In the genomic region with DNA sequence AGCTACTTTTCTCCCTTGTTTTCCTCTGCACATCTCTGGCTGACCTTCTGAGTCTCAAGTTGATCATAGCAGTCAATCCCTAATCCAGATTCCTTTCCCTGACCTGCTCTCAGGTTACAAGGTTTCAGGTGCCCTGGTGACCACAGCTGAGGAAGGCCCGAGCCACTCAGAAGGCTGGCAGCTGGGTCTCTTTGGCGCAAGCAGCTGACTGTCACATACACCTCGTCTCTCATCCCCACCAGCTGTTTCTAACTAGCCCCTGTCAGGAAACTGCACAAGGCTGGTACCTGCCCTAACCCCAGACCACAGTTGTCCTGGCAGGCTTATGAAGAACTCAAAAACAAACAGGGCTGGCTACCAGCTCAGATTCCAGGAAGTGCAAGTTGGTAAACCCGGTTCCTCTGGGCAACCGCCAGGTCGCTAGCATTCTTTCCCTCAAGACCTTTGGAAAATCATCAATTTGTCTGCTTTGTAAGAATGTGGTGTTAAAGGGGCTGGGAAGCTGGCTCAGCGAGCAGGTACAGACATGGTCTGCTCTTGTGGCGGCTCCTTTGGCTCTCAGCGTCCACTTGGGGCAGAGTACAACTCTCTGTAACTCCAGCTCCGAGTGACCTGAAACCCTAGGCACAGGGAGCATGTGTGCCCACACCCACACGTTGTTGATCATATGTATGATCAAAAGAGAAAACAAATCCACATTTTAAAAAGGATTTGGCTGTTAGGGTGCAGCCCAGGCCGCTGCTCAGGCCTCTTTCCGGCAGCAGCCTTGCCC, we compare ENCODE assay signal across 15 mouse cellular contexts. TPM values are rescaled to one million over a fixed set of nuclear protein-coding genes. Genes with fewer than 3 reads are reported as not detected.
DNase-seq lines count a peak whose midpoint lies in the region; ATAC-seq and TF ChIP-seq lines count a peak whose summit lies in the region.
"Had no signal": no experiment of that assay in that cellular context is flagged by ENCODE, and none has a peak within 500 bp of the region (broad histone marks: within the 10 kb centered on the region; RNA-seq: fewer than 3 reads in every experiment).

No protein-coding gene starts in this region.

- no peak for TF ChIP-seq EP300 in lung, postnatal 0 days (IDR thresholded peaks at IDR 0.05)

- H3K4me2 ChIP-seq in liver, embryonic 16.5 days (ENCODE audit: low read depth, low read length), result no peak overlapping the region
- H3K4me2 ChIP-seq in liver, embryonic 11.5 days, result no peak overlapping the region
- H3K4me2 ChIP-seq in lung, postnatal 0 days (replicated peaks; ENCODE audit: low read depth, low read length), result no peak overlapping the region
- H3K4me2 ChIP-seq: embryonic facial prominence, embryonic 13.5 days; limb, embryonic 15.5 days had no signal

- no peak for DNase-seq in liver, embryonic 11.5 days (ENCODE audit: low spot score)
- DNase-seq in Muller cell, postnatal 12 days (ENCODE audit: inconsistent ontology term), result peak; percentile 77
- DNase-seq in gastrocnemius, postnatal 25 days, result peak; percentile 78
- no peak for DNase-seq in lung, postnatal 0 days (ENCODE audit: low spot score)
- no peak for DNase-seq in adrenal gland, adult (ENCODE audit: inconsistent age in 2 of 2, low spot score in 1 of 2)
- no peak for DNase-seq in heart, adult 8-10 months (ENCODE audit: low spot score)
- DNase-seq in frontal cortex, adult 2 months (ENCODE audit: extremely low spot score in 1 of 2, low spot score in 1 of 2), result no peak
- DNase-seq: adrenal gland, postnatal 25 days; cerebellum, postnatal 25 days; forebrain, postnatal 0 days; layer of hippocampus, postnatal 36 days had no signal

- no peaks in the 10 kb centered on the region for H3K27me3 ChIP-seq in liver, embryonic 16.5 days (ENCODE audit: control insufficient read depth, insufficient read depth, low read depth, low read length)
- no peaks in the 10 kb centered on the region for H3K27me3 ChIP-seq in liver, embryonic 11.5 days (replicated peaks; ENCODE audit: control insufficient read depth, insufficient read depth, low read length)
- no peaks in the 10 kb centered on the region for H3K27me3 ChIP-seq in lung, postnatal 0 days (replicated peaks; ENCODE audit: insufficient read depth, low read length)
- H3K27me3 ChIP-seq: embryonic facial prominence, embryonic 13.5 days; limb, embryonic 15.5 days had no signal

- peaks cover 6% of the 10 kb centered on the region for H3K4me1 ChIP-seq in liver, embryonic 16.5 days (ENCODE audit: control insufficient read depth, low read depth, low read length)
- H3K4me1 ChIP-seq in liver, embryonic 11.5 days (replicated peaks; ENCODE audit: control insufficient read depth, insufficient read depth, low read length), result no peaks in the 10 kb centered on the region
- H3K4me1 ChIP-seq in lung, postnatal 0 days (ENCODE audit: insufficient read depth, low read depth, low read length), result peaks cover 3% of the 10 kb centered on the region; the same call in 1 of the 2 replicates

- H3K36me3 ChIP-seq in liver, embryonic 16.5 days (ENCODE audit: control insufficient read depth, insufficient read depth), result no peaks in the 10 kb centered on the region
- no peaks in the 10 kb centered on the region for H3K36me3 ChIP-seq in liver, embryonic 11.5 days (ENCODE audit: control insufficient read depth, insufficient read depth, low read length)
- H3K36me3 ChIP-seq in lung, postnatal 0 days (ENCODE audit: insufficient read depth, low read length), result no peaks in the 10 kb centered on the region
- H3K36me3 ChIP-seq: embryonic facial prominence, embryonic 13.5 days; hindbrain, embryonic 10.5 days; limb, embryonic 15.5 days had no signal

- no peaks in the 10 kb centered on the region for H3K9me3 ChIP-seq in liver, embryonic 16.5 days (replicated peaks; ENCODE audit: control insufficient read depth, low read length)
- H3K9me3 ChIP-seq in liver, embryonic 11.5 days (ENCODE audit: control insufficient read depth, low read length), result 0 out of 2 replicates have a peak, but pooled peaks cover 2% of the 10 kb centered on the region
- no peaks in the 10 kb centered on the region for H3K9me3 ChIP-seq in lung, postnatal 0 days (ENCODE audit: low read length)
- H3K9me3 ChIP-seq: embryonic facial prominence, embryonic 13.5 days; hindbrain, embryonic 10.5 days; limb, embryonic 15.5 days had no signal

- H3K9ac ChIP-seq in liver, embryonic 16.5 days (ENCODE audit: low read depth, low read length), result no peak overlapping the region
- no peak overlapping the region for H3K9ac ChIP-seq in liver, embryonic 11.5 days (ENCODE audit: low read depth, low read length)
- no peak overlapping the region for H3K9ac ChIP-seq in lung, postnatal 0 days (replicated peaks; ENCODE audit: low read depth)
- H3K9ac ChIP-seq: embryonic facial prominence, embryonic 13.5 days; forebrain, postnatal 0 days had no signal

- no peak overlapping the region for H3K27ac ChIP-seq in liver, embryonic 16.5 days (ENCODE audit: low read length)
- no peak overlapping the region for H3K27ac ChIP-seq in liver, embryonic 11.5 days (ENCODE audit: low read depth, low read length)
- H3K27ac ChIP-seq in lung, postnatal 0 days (ENCODE audit: low read length), result peak overlapping the region; percentile 43; the same call in 1 of the 2 replicates
- H3K27ac ChIP-seq: embryonic facial prominence, embryonic 13.5 days; hindbrain, embryonic 10.5 days; limb, embryonic 15.5 days had no signal

- no peak overlapping the region for H3K4me3 ChIP-seq in liver, embryonic 16.5 days (ENCODE audit: low read depth, low read length)
- H3K4me3 ChIP-seq in liver, embryonic 11.5 days (ENCODE audit: low read depth, low read length), result no peak overlapping the region
- no peak overlapping the region for H3K4me3 ChIP-seq in lung, postnatal 0 days (ENCODE audit: low read depth, low read length)
- H3K4me3 ChIP-seq: embryonic facial prominence, embryonic 13.5 days; hindbrain, embryonic 10.5 days; limb, embryonic 15.5 days had no signal

- 56% methylated on average over 13 of the region's 13 CpGs for WGBS in liver, embryonic 16.5 days (ENCODE audit: insufficient replicate concordance)
- WGBS in liver, embryonic 11.5 days, result 57% methylated on average over 13 of the region's 13 CpGs
- WGBS in lung, postnatal 0 days, result 33% methylated on average over 13 of the region's 13 CpGs

- 0 out of 2 replicates have a peak, but pooled peaks have one; percentile 12 for TF ChIP-seq CTCF in lung, postnatal 0 days (IDR thresholded peaks at IDR 0.05)

- ATAC-seq in liver, embryonic 16.5 days (ENCODE audit: low read depth), result peak; percentile 41; the same call in 1 of the 2 replicates
- no peak for ATAC-seq in liver, embryonic 11.5 days (replicated peaks; ENCODE audit: low FRiP score)
- no peak for ATAC-seq in lung, postnatal 0 days
- ATAC-seq: forebrain, postnatal 0 days had no signal

RNA-seq across cellular contexts. Expression of a gene that starts 43.8 kb away (rescaled TPM):
- polyA plus RNA-seq in liver, embryonic 16.5 days (2015; fragmentation: Nextera tagmentation; extraction: Ambion mirVana), result 73.4 and 77.2 TPM in 2 replicates
- polyA plus RNA-seq in liver, embryonic 11.5 days (2014; fragmentation: Nextera tagmentation; extraction: Ambion mirVana), result 110 and 122 TPM in 2 replicates
- 100 to 1,000 TPM; 372 to 421 TPM for total RNA-seq in gastrocnemius, postnatal 25 days (2021)
- 121 and 125 TPM in 2 replicates for polyA plus RNA-seq in lung, postnatal 0 days (2015; fragmentation: Nextera tagmentation; extraction: Ambion mirVana)
- 100 to 1,000 TPM; 149 to 178 (median 154) TPM for total RNA-seq in heart, adult 8-10 months (2022)
- polyA plus RNA-seq in frontal cortex, adult 2 months (2012; rRNA removed), result 102 and 106 TPM in 2 replicates

RNA-seq across cellular contexts. Expression of a gene that starts 43.9 kb away (rescaled TPM):
- polyA plus RNA-seq in liver, embryonic 16.5 days (2015; fragmentation: Nextera tagmentation; extraction: Ambion mirVana), result 7.9 and 8.8 TPM in 2 replicates
- polyA plus RNA-seq in liver, embryonic 11.5 days (2014; fragmentation: Nextera tagmentation; extraction: Ambion mirVana), result 16.8 and 18.1 TPM in 2 replicates
- total RNA-seq in gastrocnemius, postnatal 25 days (2021), result 10 to 100 TPM; 33.2 to 33.3 TPM
- polyA plus RNA-seq in lung, postnatal 0 days (2015; fragmentation: Nextera tagmentation; extraction: Ambion mirVana), result 10.3 and 10.5 TPM in 2 replicates
- 10 to 100 TPM; 15.0 to 16.9 (median 16.2) TPM for total RNA-seq in heart, adult 8-10 months (2022)
- polyA plus RNA-seq in frontal cortex, adult 2 months (2012; rRNA removed), result 9.4 and 10.9 TPM in 2 replicates

RNA-seq across cellular contexts. Expression of a gene that starts 50.2 kb away (rescaled TPM):
- polyA plus RNA-seq in liver, embryonic 16.5 days (2015; fragmentation: Nextera tagmentation; extraction: Ambion mirVana), result 0.64 and 0.79 TPM in 2 replicates
- polyA plus RNA-seq in liver, embryonic 11.5 days (2014; fragmentation: Nextera tagmentation; extraction: Ambion mirVana), result 0.59 and 1.2 TPM in 2 replicates
- 1 to 10 TPM; 2.3 to 3.5 TPM for total RNA-seq in gastrocnemius, postnatal 25 days (2021)
- polyA plus RNA-seq in lung, postnatal 0 days (2015; fragmentation: Nextera tagmentation; extraction: Ambion mirVana), result 3.1 and 3.9 TPM in 2 replicates
- 10 to 100 TPM in 3 of 4 experiments, 1 to 10 TPM in 1; 9.8 to 14.8 (median 11.8) TPM for total RNA-seq in heart, adult 8-10 months (2022)
- 18.3 and 20.0 TPM in 2 replicates for polyA plus RNA-seq in frontal cortex, adult 2 months (2012; rRNA removed)

Comparison
In these comparisons a context has a peak if more than half of its experiments do, and no peak if none do; other contexts are left out.
1. DNase-seq: peak in Muller cell, postnatal 12 days (single experiment) and gastrocnemius, postnatal 25 days (single experiment); none in liver, embryonic 11.5 days (single experiment), lung, postnatal 0 days (single experiment), adrenal gland, adult (0 of 2), heart, adult 8-10 months (single experiment) and frontal cortex, adult 2 months (0 of 2).